Mouse (Mus musculus) MEL (cell line): ENCODE measurements around the gene Ptprq.

Experiments
- GATA1 ChIP-seq: IDR thresholded peaks from 2 replicates; pipeline ENCODE4 v1.6.1; 2011; ENCODE audit warnings: low read depth, low read length, improper control_type of control experiment
- MEF2A ChIP-seq: IDR thresholded peaks from 2 replicates; pipeline ENCODE4 v1.6.1; 2014; ENCODE audit warnings: low read depth, mild to moderate bottlenecking, inconsistent platforms, low read length, improper control_type of control experiment; ENCODE audit not compliant: poor library complexity, insufficient replicate concordance, severe bottlenecking; ENCODE audit errors: extremely low read depth
- POLR2A ChIP-seq, 2 experiments: IDR thresholded peaks; 2 replicates each; pipeline ENCODE4 v1.6.1; 2011 to 2012; ENCODE audit warnings: low read length in 2 of 2, mild to moderate bottlenecking in 2 of 2, control low read depth in 1 of 2, improper control_type of control experiment in 1 of 2, low read depth in 1 of 2, moderate library complexity in 1 of 2; ENCODE audit not compliant: control insufficient read depth in 1 of 2, insufficient read depth in 1 of 2, poor library complexity in 1 of 2

- no peak for TF ChIP-seq GATA1
- TF ChIP-seq MEF2A: no peak
- TF ChIP-seq POLR2A (IDR thresholded peaks at IDR 0.05; ENCODE audit: control insufficient read depth in 1 of 2, insufficient read depth in 1 of 2, low read depth in 1 of 2, low read length in 2 of 2, poor library complexity in 1 of 2): no peak
These were observed 235.8 kb downstream of the Ptprq start for GRCm38 (mm10) chr10:107484050-107484449.
